ENCODE assay signal across 22 mouse cellular contexts in the genomic region with DNA sequence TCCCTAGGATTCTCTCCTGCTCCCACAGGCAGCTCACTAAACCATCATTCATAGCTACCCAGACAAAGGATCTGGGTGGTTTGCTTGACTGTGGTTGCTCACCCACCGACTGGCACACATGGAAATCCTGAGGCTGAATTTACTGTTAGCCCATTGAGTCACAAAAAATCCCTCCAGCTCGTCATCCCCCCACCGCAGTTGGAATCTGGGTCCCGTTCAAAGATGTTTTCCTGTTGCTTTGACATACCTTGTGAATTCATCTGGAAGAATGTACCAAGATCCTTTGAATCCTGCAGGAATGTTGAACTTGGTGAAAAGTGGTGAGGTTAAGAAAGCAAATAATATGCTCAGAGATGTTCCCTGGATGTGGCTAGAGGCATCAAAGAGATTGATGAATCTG.
"Had no signal": no experiment of that assay in that cellular context is flagged by ENCODE, and none has a peak within 500 bp of the region (broad histone marks: within the 10 kb centered on the region; RNA-seq: fewer than 3 reads in every experiment).

No protein-coding gene starts in this region.

- H3K27ac ChIP-seq: gastrocnemius, adult 2 months; heart, adult 2 months; heart, embryonic 13.5 days; heart, embryonic 15.5 days; hindbrain, embryonic 10.5 days; hindbrain, embryonic 12.5 days; hindbrain, embryonic 14.5 days; intestine, embryonic 15.5 days; layer of hippocampus, adult 2 months; limb, embryonic 13.5 days; limb, embryonic 15.5 days; liver, embryonic 13.5 days; liver, embryonic 15.5 days had no signal

- DNase-seq: gastrocnemius, adult 2 months; gastrocnemius, postnatal 10 days; gastrocnemius, postnatal 25 days; heart, adult 2 months; heart, postnatal 4 days; kidney, adult 18-20 months; kidney, adult 8-10 months; kidney, postnatal 10 days; kidney, postnatal 25 days; kidney, postnatal 4 days; left cerebral cortex, postnatal 4 days; liver, embryonic 13.5 days had no signal

- H3K4me3 ChIP-seq: gastrocnemius, adult 2 months; heart, adult 2 months; heart, embryonic 13.5 days; heart, embryonic 15.5 days; hindbrain, embryonic 10.5 days; hindbrain, embryonic 12.5 days; intestine, embryonic 15.5 days; layer of hippocampus, adult 2 months; limb, embryonic 13.5 days; limb, embryonic 15.5 days; liver, embryonic 13.5 days; liver, embryonic 15.5 days had no signal
